Mouse (Mus musculus) spleen, adult 2 months (tissue): Measurements from ENCODE around the gene Bcar3. TPM values are rescaled to one million over a fixed set of nuclear protein-coding genes. Genes with fewer than 3 reads are reported as not detected.
"Not testable (repeated sequence)": the region's sequence is repeated elsewhere in the genome, so short reads cannot be mapped to it uniquely, and the experiment has no call there.

ENCODE experiments used
- DNase-seq, 2 experiments: peaks; one replicate each; pipeline versions ENCODE4 v3.0.0 to v3.0.0-alpha.2; 2012 to 2021; ENCODE audit warnings: low spot score in 2 of 2, low read depth in 1 of 2
- H3K27ac ChIP-seq: fragments of 200-500 bp; 2 replicates; pipeline ENCODE4 v1.5.1; 2012; ENCODE audit warnings: low read length, inconsistent platforms; ENCODE audit not compliant: insufficient read depth
- H3K27me3 ChIP-seq: fragments of 200-500 bp; 2 replicates; pipeline ENCODE4 v1.6.1; 2012; ENCODE audit warnings: mild to moderate bottlenecking, moderate library complexity, low read length, inconsistent platforms; ENCODE audit not compliant: control insufficient read depth, insufficient read depth
- H3K36me3 ChIP-seq: fragments of 200-500 bp; 2 replicates; pipeline ENCODE4 v1.6.1; 2012; ENCODE audit warnings: mild to moderate bottlenecking, low read length, inconsistent platforms; ENCODE audit not compliant: control insufficient read depth, insufficient read depth
- H3K4me1 ChIP-seq: fragments of 200-500 bp; 2 replicates; pipeline ENCODE4 v1.6.1; 2011; ENCODE audit warnings: inconsistent platforms; ENCODE audit not compliant: control insufficient read depth, insufficient read depth, insufficient read length
- H3K4me3 ChIP-seq: fragments of 200-500 bp; 2 replicates; pipeline ENCODE4 v1.5.1; 2011; ENCODE audit warnings: mild to moderate bottlenecking, inconsistent platforms; ENCODE audit not compliant: insufficient read depth, insufficient read length; ENCODE audit errors: extremely low read depth
- CTCF ChIP-seq: fragments of 200-500 bp; IDR thresholded peaks from 2 replicates; pipeline ENCODE4 v1.5.1; 2011; ENCODE audit warnings: mild to moderate bottlenecking, inconsistent platforms; ENCODE audit not compliant: insufficient read depth, insufficient read length, insufficient replicate concordance; ENCODE audit errors: extremely low read depth
- POLR2A ChIP-seq: fragments of 200-500 bp; IDR thresholded peaks from 2 replicates; pipeline ENCODE4 v1.6.1; 2011; ENCODE audit warnings: low read depth, low read length, inconsistent platforms
- WGBS: fragments of 180-500 bp; shearing (Covaris S2); methylation state at CpG from one replicate; pipeline ENCODE4 v1.1.7; 2018; 5-methylcytosine and 5-hydroxymethylcytosine counted together
- polyA plus RNA-seq: library from polyadenylated mRNA; depleted of rRNA; stranded (reverse); fragments of >200 nt; gene quantifications from 2 replicates; pipeline ENCODE4 v1.2.3, GENCODE M21; 2012

The Bcar3 gene
- polyA plus RNA-seq, 1 experiment, result 54.4 TPM

DNA sequence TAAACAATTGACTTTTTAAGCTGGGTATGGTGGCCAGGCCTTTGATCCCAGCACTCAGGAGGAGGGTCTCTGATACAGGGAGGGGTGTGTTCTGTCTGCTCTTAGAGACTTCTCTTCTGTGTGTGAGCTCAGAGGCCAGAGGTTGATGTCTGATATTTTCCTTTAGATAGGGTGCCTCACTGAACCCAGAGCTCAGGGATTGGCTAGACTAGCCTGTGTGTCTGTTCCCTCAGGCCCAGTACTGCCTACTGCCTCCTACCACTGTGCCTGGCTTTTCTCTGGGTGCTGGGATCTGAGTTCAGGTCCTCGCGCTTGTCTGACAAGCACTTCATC, 46.2 kb upstream of the Bcar3 start:
- no peaks in the 10 kb centered on the region; the same call in 1 of the 2 replicates for H3K4me1 ChIP-seq
- no peak overlapping the region; the same call in 1 of the 2 replicates for H3K27ac ChIP-seq
- TF ChIP-seq CTCF (no peak), POLR2A (no peak)
- H3K27me3 ChIP-seq, result no peaks in the 10 kb centered on the region
- DNase-seq, result no peak
- H3K4me3 ChIP-seq, result no peak overlapping the region; the same call in 1 of the 2 replicates
- 78% methylated on average over 2 of the region's 2 CpGs for whole genome bisulfite sequencing
- H3K36me3 ChIP-seq, result no peaks in the 10 kb centered on the region

DNA sequence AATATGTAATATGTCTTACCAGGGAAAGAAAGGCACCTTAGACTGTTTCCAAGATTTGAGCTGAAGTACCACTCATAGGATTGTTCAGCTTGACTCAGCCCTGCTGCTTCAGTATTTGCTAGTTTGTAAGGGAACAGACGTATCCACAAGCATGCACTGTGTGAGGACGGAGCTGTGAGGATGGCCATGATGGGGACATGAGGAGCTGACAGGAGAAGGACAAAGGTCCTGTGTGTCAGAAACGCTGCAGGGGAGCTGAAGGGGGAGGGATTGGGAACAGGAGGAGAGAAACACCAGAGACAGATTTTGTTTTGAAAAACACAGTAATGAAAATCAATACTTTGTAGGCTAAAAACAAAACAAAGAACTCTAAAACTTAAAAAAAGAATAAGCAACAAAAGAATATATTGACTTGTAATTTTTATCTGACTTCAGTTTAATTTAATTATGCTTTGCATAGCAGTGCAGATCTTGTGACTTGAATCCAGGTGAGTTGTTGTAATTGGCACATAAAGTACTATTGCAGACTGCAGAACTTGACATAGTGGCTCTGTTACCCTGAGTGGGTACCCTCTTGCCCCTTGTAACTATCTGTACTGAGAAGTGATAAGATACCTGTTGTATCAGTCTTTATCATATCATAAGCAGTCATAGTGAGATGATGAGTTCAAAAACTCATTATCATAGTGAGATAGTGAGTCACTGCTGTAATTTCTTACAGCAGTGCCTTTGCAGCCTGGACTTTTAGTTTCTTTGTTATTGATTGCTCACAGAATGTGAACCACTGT, 41.3 kb upstream of the Bcar3 start:
- no peak for DNase-seq
- H3K4me3 ChIP-seq, result no peak overlapping the region
- 93% methylated on average over 3 of the region's 3 CpGs for WGBS
- no peak for TF ChIP-seq CTCF
- TF ChIP-seq POLR2A, result no peak
- H3K4me1 ChIP-seq, result no peaks in the 10 kb centered on the region
- H3K27me3 ChIP-seq, result no peaks in the 10 kb centered on the region
- H3K36me3 ChIP-seq, result no peaks in the 10 kb centered on the region
- no peak overlapping the region for H3K27ac ChIP-seq

DNA sequence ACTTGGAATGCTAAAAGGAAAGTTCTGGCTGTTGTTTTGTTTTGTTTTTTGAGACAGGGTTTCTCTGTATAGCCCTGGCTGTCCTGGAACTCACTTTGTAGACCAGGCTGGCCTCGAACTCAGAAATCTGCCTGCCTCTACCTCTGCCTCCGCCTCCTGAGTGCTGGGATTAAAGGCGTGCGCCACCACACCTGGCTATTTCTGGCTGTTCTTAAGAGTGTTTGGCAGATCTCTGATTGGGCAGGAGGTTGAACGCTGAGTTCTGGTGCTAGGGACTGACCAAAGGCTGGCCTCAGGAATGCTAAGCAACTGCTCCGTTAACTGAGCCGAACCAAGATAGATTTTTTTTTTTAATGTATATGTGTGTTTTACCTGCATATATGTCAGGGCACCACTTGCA, 39.9 kb upstream of the Bcar3 start:
- DNase-seq, H3K27me3 ChIP-seq, H3K4me1 ChIP-seq, H3K4me3 ChIP-seq, H3K36me3 ChIP-seq, H3K27ac ChIP-seq: not testable (repeated sequence)
- 94% methylated on average over 7 of the region's 7 CpGs for WGBS

DNA sequence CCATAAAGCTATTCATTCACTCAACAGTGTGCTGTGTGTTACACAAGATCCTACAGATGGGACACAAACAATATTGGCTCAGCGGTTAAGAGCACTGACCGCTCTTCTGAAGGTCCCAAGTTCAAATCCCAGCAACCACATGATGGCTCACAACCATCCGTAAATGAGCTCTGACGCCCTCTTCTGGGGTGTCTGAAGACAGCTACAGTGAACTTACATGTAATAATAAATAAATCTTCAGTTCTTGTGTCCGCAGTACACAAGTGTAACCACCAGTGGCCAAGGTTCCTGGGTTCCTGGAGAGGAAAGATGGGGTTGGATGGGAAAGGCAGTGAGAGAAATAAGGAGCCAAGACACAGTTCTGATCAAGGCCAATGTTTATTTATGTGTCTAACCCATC, 23.9 kb upstream of the Bcar3 start:
- no peaks in the 10 kb centered on the region for H3K4me1 ChIP-seq
- no peak overlapping the region for H3K27ac ChIP-seq
- peaks cover 4% of the 10 kb centered on the region for H3K36me3 ChIP-seq
- DNase-seq, result no peak
- 89% methylated on average over 5 of the region's 5 CpGs for WGBS
- no peaks in the 10 kb centered on the region for H3K27me3 ChIP-seq
- no peak for TF ChIP-seq POLR2A
- TF ChIP-seq CTCF, result no peak
- no peak overlapping the region for H3K4me3 ChIP-seq

DNA sequence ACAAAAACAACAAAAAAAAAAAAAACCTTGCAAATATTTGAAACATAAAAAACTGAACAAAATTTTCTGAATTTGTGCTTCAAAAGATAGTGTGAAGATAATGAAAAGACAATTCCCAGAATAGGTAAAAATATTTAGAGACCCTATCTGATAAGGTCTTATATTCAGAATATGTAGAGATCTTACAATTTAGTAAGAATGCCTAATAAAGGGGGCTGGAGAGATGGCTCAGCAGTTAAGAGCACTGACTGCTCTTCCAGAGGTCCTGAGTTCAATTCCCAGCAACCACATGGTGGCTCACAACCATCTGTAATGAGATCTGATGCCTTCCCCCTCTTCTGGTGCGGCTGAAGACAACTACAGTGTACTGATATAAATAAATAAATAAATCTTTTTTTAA, 21.4 kb upstream of the Bcar3 start:
- H3K27me3 ChIP-seq, H3K4me1 ChIP-seq: not testable (repeated sequence)
- 88% methylated on average over 1 of the region's 1 CpGs for WGBS

DNA sequence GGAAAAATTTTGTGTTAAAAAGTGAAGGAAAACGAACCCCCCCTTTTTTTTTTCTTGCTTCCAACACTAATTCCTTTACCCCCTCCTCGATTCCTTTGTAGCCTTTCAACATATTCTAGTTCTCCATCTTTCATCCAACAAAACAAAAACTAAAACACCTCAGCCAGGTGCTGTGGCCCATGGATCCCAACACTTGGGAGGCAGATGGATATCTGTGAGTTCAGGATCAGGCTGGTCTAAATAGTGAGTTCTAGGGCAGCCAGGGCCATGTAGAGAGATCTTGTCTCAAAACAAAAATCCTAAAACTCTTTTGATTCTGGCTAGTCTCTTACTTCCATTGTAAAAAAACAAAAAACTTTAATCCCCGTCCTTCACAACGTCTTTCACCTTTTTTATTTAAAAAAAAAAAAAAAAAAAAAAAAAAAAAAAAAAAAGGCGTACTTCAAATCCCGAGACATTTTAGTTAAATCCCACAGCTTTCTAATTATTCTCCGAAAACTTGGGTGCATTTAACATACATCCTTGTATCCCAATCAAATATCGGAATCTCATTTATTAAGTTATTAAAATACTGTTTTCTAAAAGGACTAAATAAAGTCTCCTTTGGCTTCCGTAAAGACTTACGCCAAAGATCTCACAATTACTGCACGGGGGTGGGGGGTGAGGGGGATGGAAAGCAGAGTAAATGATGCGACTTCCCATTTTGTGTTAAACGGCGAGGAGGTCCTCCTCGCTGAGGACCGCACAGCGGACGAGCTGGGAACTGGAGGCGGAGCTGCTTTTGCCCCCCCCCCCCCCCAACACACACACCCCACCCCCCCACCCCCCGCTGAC, 20.3 kb upstream of the Bcar3 start:
- DNase-seq, result no peak
- Histone ChIP-seq H3K27ac (peak overlapping the region; percentile 43; the same call in 1 of the 2 replicates), H3K4me1 (0 out of 2 replicates have a peak, but pooled peaks cover 7% of the 10 kb centered on the region), H3K36me3 (peaks cover 15% of the 10 kb centered on the region), H3K4me3 (peak overlapping the region; percentile 91), H3K27me3 (no peaks in the 10 kb centered on the region)
- 9% methylated on average over 19 of the region's 20 CpGs for WGBS
- 0 out of 2 replicates have a peak, but pooled peaks have one; percentile 13 for TF ChIP-seq CTCF
- no peak for TF ChIP-seq POLR2A

More for the DNA sequence above, 21.4 kb upstream of the Bcar3 start:
- H3K4me3 ChIP-seq, DNase-seq, H3K27ac ChIP-seq, H3K36me3 ChIP-seq: not testable (repeated sequence)

DNA sequence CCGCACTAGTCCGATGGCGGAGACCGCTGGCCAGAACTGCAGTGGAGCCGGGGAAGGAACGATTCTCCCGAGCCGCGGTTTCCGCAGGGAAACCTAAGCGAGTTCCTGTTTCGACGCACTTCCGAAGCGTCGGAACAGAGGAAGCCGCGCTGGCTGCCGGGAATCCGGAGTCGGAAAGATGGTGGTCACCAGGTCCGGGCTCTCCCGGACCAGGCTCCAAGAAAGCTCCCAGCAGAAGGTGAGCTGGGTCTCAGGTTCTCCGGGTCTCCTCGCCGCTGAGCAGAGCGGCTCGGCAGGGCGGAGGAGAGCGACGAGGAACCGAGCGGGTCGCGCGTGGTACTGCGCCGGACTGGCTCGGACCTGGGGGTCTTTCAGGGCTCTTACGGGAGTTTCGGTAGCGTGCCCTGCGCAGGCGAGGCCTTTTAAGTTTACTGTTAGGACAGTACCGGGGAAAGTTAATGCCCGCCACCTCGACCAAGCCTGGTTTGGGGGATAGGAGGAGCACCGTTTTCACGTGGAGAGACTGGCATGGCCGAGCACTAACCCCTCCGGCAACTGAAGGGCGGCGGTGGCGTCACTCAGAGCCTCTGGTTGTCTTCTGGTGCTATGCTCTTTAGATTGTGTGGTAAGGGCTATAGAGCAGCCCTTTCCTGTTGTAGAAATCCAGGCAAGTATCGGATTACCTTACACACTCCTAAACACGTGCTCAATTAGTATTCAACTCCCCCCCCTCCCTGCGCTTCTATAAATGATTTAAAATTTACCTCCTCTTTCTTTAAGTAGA, 19.5 kb upstream of the Bcar3 start, which contains the start of gene Dnttip2:
Dnttip2 (plus strand) TSS at position 148 of the 784 bp plus-strand sequence.
- peak; percentile 84 to 86 for DNase-seq
- H3K4me1 ChIP-seq, result 0 out of 2 replicates have a peak, but pooled peaks cover 7% of the 10 kb centered on the region
- peaks cover 21% of the 10 kb centered on the region for H3K36me3 ChIP-seq
- peak within 1 kb of the TSS; percentile 91 for H3K4me3 ChIP-seq
- peak; percentile 52 for TF ChIP-seq POLR2A
- TF ChIP-seq CTCF, result no peak
- peak within 1 kb of the TSS; percentile 77 for H3K27ac ChIP-seq
- WGBS, result under 1% methylated on average over 57 of the region's 57 CpGs
- H3K27me3 ChIP-seq, result no peaks in the 10 kb centered on the region
